Mouse (Mus musculus) C2C12 (cell line): ENCODE measurements around the gene Epha3. TPM values are rescaled to one million over a fixed set of nuclear protein-coding genes. Genes with fewer than 3 reads are reported as not detected.

Experiments
- H3K27me3 ChIP-seq: one replicate; pipeline ENCODE4 v1.6.1; 2011; ENCODE audit not compliant: control insufficient read depth, insufficient read depth, insufficient read length
- H3K36me3 ChIP-seq: one replicate; pipeline ENCODE4 v1.6.1; 2011; ENCODE audit not compliant: control insufficient read depth, insufficient read depth
- H3K4me3 ChIP-seq: one replicate; pipeline ENCODE4 v1.5.1; 2011; ENCODE audit warnings: mild to moderate bottlenecking, control low read depth; ENCODE audit not compliant: poor library complexity, insufficient read depth, severe bottlenecking
- H3K79me2 ChIP-seq: one replicate; pipeline ENCODE4 v1.6.1; 2011; ENCODE audit not compliant: control insufficient read depth, insufficient read depth
- H3K79me3 ChIP-seq: one replicate; pipeline ENCODE4 v1.6.1; 2011; ENCODE audit warnings: low read depth, control low read depth
- H3ac ChIP-seq: one replicate; pipeline ENCODE3; 2011; ENCODE audit warnings: low read depth; ENCODE audit not compliant: control insufficient read depth, insufficient read length
- CEBPB ChIP-seq: IDR thresholded peaks from one replicate; pipeline ENCODE4 v1.6.1; 2011; ENCODE audit warnings: low read depth, mild to moderate bottlenecking, control low read depth, moderate library complexity
- CTCF ChIP-seq: IDR thresholded peaks from one replicate; pipeline ENCODE4 v1.5.1; 2011; ENCODE audit not compliant: control insufficient read depth, insufficient read depth, insufficient read length
- FOSL1 ChIP-seq: IDR thresholded peaks from one replicate; pipeline ENCODE4 v1.8.0; 2011; ENCODE audit warnings: mild to moderate bottlenecking, low read length; ENCODE audit not compliant: poor library complexity, insufficient read depth, severe bottlenecking
- MAX ChIP-seq: IDR thresholded peaks from one replicate; pipeline ENCODE4 v1.6.1; 2011; ENCODE audit warnings: mild to moderate bottlenecking, control low read depth
- MYOD1 ChIP-seq: IDR thresholded peaks from one replicate; pipeline ENCODE4 v1.6.1; 2011; ENCODE audit warnings: low read depth; ENCODE audit not compliant: control insufficient read depth, insufficient read length
- MYOG ChIP-seq: IDR thresholded peaks from one replicate; pipeline ENCODE4 v1.6.1; 2011; ENCODE audit not compliant: control insufficient read depth, insufficient read length; ENCODE audit errors: extremely low read depth
- USF1 ChIP-seq: IDR thresholded peaks from one replicate; pipeline ENCODE4 v1.6.1; 2011; ENCODE audit warnings: low read depth, mild to moderate bottlenecking, control low read depth, moderate library complexity
- polyA plus RNA-seq: library from polyadenylated mRNA; unstranded; fragments of >200 nt; fragmentation: generic; extraction: Trizol; gene quantifications from one replicate; pipeline ENCODE4 v1.2.1, GENCODE M21; 2012; ENCODE audit warnings: missing spikeins

Epha3 gene
- polyA plus RNA-seq, 1 experiment = 0.26 TPM

DNA sequence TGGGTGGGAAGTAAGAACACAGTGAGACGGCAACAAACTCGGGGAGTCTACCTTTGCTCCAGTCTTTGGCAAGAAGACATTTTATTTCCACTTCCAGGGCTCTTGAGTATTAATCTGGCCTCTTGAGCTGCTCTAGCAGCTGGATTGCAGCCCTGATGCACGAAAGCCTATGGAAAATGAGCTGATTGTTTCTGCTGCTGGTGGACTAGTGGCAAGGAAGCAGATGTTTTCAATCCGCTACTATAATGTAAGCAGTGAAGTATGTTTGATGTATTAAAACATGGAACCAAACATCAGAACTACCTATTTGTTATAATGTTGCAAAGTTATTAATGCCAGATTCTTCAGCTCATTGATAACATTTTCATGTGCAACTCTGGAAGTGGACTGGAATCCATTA lies 251.0 kb downstream of the Epha3 start:
- no peaks in the 10 kb centered on the region for H3K79me2 ChIP-seq

GRCm38 (mm10) chr16:63600229-63600628 lies 263.7 kb downstream of the Epha3 start:
- H3K36me3 ChIP-seq = no peaks in the 10 kb centered on the region
- H3K79me2 ChIP-seq = no peaks in the 10 kb centered on the region
- H3K79me3 ChIP-seq = no peaks in the 10 kb centered on the region
- no peak overlapping the region for H3K4me3 ChIP-seq
- H3ac ChIP-seq = no peak overlapping the region
- TF ChIP-seq MYOD1 = no peak
- TF ChIP-seq CEBPB = no peak
- TF ChIP-seq MAX = no peak
- TF ChIP-seq CTCF = no peak
- no peak for TF ChIP-seq MYOG
- TF ChIP-seq FOSL1 = no peak
- no peak for TF ChIP-seq USF1
- no peaks in the 10 kb centered on the region for H3K27me3 ChIP-seq

More for the DNA sequence above, 251.0 kb downstream of the Epha3 start:
- Histone ChIP-seq H3K36me3 (no peaks in the 10 kb centered on the region), H3K4me3 (no peak overlapping the region), H3K79me3 (no peaks in the 10 kb centered on the region), H3K27me3 (no peaks in the 10 kb centered on the region), H3ac (no peak overlapping the region)
- TF ChIP-seq CTCF (no peak), MYOD1 (no peak), FOSL1 (no peak), MYOG (no peak), USF1 (no peak), MAX (no peak), CEBPB (no peak)

DNA sequence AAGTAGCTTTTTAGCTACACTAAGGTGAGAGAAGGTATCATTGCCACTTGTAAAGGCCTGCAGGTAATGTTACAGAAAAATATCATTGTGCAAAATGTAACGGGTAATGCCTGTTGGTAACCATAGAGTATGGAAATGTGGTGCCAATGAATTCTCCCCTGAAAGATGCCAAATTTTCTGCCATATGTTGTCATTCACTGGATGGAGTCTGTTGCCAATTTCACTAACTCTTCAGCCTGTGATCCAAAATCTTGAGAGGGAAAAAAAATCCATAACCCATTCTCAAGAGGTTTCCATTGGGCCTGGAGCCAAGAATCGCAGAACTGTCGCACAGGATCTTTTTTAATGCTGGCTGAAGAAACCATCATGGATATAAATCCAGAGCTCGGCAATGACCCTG lies 269.3 kb downstream of the Epha3 start:
- no peaks in the 10 kb centered on the region for H3K36me3 ChIP-seq
- H3K79me2 ChIP-seq = no peaks in the 10 kb centered on the region
- no peak for TF ChIP-seq CEBPB
- no peak for TF ChIP-seq MYOG
- no peak for TF ChIP-seq FOSL1
- no peak for TF ChIP-seq MAX
- no peak for TF ChIP-seq MYOD1
- no peak for TF ChIP-seq CTCF
- no peak for TF ChIP-seq USF1
- H3K27me3 ChIP-seq = no peaks in the 10 kb centered on the region
- no peak overlapping the region for H3ac ChIP-seq
- no peak overlapping the region for H3K4me3 ChIP-seq
- no peaks in the 10 kb centered on the region for H3K79me3 ChIP-seq

DNA sequence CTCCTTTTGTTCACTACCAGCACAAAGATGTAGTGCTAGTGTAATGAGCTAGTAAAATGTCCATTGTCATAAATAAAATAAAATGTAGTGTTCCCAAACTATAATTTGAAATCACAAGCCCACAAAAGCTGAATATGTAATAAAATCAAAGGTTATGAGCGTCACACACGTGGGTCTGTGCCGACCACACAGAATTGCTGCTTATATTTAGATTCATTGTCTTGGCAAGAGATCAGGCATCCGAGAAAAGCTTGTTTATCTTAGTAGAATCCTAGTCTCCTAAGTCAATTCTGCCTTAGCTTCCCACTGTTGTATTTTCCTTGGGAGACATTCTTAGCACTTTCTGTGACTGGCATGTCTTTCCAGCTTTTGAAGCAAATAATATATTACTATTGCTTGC lies 294.2 kb downstream of the Epha3 start:
- Histone ChIP-seq H3ac (no peak overlapping the region), H3K79me2 (no peaks in the 10 kb centered on the region), H3K4me3 (no peak overlapping the region), H3K36me3 (no peaks in the 10 kb centered on the region), H3K27me3 (no peaks in the 10 kb centered on the region), H3K79me3 (no peaks in the 10 kb centered on the region)
- TF ChIP-seq MYOD1 = no peak
- TF ChIP-seq MAX = no peak
- no peak for TF ChIP-seq CEBPB
- TF ChIP-seq MYOG = no peak
- no peak for TF ChIP-seq FOSL1
- TF ChIP-seq CTCF = no peak
- TF ChIP-seq USF1 = no peak

GRCm38 (mm10) chr16:63566106-63566836 lies 297.7 kb downstream of the Epha3 start:
- Histone ChIP-seq H3K79me2 (no peaks in the 10 kb centered on the region), H3K79me3 (no peaks in the 10 kb centered on the region), H3ac (no peak overlapping the region), H3K4me3 (no peak overlapping the region), H3K27me3 (no peaks in the 10 kb centered on the region), H3K36me3 (no peaks in the 10 kb centered on the region)
- TF ChIP-seq USF1 (no peak), MAX (no peak), MYOG (no peak), MYOD1 (no peak), FOSL1 (no peak), CTCF (no peak), CEBPB (no peak)
